Mouse (Mus musculus): Measurements from ENCODE around the gene Tapt1.

The Tapt1 gene

GRCm38 (mm10) chr5:44198471-44198870 is 28.0 kb downstream of the Tapt1 start:
- CTCF ChIA-PET: no interaction called here

- CTCF ChIA-PET: no interaction called here
Observed at GRCm38 (mm10) chr5:44197806-44198205, 28.6 kb downstream of the Tapt1 start.

GRCm38 (mm10) chr5:44196167-44196566 is 30.3 kb downstream of the Tapt1 start:
- CTCF ChIA-PET: no interaction called here

- CTCF ChIA-PET: no interaction called here
Observed at GRCm38 (mm10) chr5:44187370-44187769, 39.1 kb downstream of the Tapt1 start.

- CTCF ChIA-PET: no interaction called here
Observed at GRCm38 (mm10) chr5:44181669-44182068, 44.8 kb downstream of the Tapt1 start.

DNA sequence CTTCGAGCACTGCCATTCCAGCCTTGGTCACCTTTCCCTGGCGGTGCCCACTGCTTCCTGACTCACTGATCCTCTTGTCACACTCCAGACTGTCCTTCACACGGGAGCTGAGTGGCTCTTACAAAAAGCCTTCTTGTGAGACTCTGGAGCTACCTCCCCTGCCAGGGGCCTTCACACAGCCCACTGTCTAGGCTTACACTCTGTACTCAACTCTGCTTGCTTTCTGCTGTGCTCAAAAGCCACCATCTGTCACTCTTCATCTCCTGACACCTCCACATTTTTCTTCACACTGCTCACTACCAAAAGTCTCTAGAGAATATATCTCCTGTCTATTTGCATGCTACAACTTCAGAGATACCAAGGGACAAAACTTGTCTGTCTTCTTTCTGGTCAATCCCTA is 46.0 kb downstream of the Tapt1 start:
- CTCF ChIA-PET: no interaction called here

DNA sequence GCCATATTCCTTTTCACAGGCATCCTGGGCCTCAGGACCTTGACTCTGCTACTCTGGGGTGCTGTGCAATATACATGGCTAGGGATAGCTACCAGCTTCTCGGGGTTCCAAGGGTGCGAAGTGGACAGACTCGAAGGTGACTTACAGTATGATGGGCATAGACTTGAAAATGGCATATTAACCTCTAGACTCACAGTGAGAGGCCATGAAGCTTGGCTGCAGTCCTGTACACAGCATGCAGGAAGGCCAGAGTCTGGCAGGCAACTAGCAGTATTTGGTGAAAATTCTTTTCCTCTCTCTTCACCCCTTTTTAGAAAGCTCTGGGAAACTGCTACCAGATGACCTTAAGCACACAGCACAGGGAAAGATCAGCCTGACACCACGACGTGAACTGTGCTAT is 52.4 kb downstream of the Tapt1 start:
- CTCF ChIA-PET: interaction anchor here (0.6 kb wide), 1 partner anchor 928 kb away, joined by 3 read pairs; no protein-coding TSS in a partner anchor

DNA sequence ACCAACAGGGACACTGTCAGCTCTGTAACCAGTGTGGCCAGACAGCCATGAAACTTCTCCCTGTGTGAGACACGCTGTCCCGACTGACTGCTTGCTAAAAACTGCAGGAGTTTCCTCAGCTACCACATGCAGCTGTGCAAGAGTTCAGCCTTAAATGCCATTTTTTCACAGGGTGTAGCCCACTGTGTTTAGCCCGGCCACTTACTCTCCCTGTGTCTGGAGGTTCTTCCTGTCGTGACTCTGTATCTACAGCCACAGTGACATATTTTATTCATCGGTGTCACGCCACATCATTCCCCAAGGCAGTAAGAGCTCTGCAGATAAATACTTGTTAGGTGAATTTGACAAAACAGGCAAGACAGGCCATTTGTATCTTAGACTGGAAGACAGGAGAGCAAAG is 59.6 kb downstream of the Tapt1 start:
- CTCF ChIA-PET: no interaction called here

- CTCF ChIA-PET: interaction anchor here (0.7 kb wide), 1 partner anchor 438 kb away, joined by 3 read pairs; no protein-coding TSS in a partner anchor
Observed at GRCm38 (mm10) chr5:44165854-44166253, 60.6 kb downstream of the Tapt1 start.

- CTCF ChIA-PET: no interaction called here
Observed at GRCm38 (mm10) chr5:44164233-44164776, 62.1 kb downstream of the Tapt1 start.

DNA sequence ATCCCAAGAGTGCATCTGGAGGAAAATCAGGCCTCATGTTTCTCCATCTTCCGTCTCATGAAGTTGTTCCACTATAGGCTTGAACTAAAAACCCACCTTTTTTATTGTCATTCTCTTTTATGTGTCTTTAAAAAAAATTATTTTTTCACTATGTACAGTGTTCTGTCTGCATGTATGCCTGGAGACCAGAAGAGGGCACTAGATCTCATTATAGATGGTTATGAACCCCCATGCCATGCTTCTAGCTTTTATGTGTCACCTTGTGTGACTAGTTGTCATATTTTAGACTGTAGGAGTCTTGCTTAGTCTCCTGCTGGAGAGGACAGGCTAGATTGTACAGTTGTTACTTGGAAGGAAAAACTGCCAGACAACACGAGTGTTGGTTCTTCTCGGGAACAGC is 63.1 kb downstream of the Tapt1 start:
- CTCF ChIA-PET: no interaction called here

GRCm38 (mm10) chr5:44162786-44163185 is 63.6 kb downstream of the Tapt1 start:
- CTCF ChIA-PET: no interaction called here

- CTCF ChIA-PET: no interaction called here
Observed at GRCm38 (mm10) chr5:44159679-44160438, 66.6 kb downstream of the Tapt1 start.

DNA sequence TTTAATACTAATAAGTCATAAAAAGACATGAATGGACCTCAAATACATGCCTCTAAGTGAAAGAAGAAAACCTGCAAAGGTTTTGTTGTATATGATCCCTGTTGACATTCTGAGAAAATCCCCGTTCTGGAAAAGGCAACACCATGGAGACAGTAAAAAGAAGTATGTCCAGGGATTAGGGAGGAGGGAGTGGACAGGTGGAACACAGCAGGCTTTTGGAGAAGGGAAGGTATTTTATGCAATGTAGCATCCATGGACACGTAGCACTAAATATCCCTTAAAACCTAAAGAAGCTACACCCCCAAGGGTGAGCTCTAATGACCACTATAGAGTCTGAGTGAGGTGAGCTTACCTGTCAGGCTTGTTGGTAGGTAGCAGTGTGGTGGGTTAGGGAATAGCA is 67.2 kb downstream of the Tapt1 start:
- CTCF ChIA-PET: no interaction called here

GRCm38 (mm10) chr5:44158458-44158857 is 68.0 kb downstream of the Tapt1 start:
- CTCF ChIA-PET: no interaction called here

DNA sequence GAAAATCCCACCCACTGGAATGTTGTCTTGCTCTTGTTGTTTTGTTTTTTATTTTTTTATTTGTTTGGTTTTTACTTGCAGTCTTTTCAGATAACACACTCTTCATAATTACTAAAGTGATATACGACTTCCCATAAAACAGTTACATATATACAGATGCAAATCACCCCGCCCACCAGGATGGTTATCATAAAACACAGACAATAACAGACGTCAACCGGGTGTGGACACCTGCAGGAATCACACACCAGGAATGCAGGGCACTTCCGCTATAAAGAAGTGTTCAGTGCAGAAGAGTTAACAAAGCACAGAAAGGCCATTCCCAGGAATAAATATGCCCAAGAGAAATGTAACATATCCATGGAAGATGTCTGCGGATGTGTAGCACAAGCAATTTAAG is 68.7 kb downstream of the Tapt1 start:
- CTCF ChIA-PET: no interaction called here

DNA sequence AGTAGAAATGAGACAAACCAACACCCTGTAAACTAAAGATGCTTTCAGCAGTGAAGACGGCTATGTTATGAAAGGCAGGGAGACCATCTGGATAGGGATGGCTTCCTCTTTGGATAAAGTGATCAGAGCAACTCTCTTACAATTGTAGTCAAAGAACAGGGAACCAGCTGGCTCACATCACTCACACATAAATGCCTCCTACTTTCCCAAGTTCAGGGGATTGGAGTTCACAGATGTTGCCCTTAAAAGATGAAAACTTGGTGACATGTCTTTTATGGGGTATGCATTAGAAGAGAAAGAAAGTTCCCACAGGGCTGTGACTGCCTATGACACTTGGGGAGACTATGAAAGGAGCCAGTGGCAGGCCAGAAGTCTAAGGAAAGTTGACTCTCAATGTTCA is 73.4 kb downstream of the Tapt1 start:
- CTCF ChIA-PET: no interaction called here

- CTCF ChIA-PET: interaction anchor here (0.7 kb wide), 1 partner anchor 242 kb away, joined by 12 read pairs; no protein-coding TSS in a partner anchor
Observed at GRCm38 (mm10) chr5:44151327-44152051, 74.9 kb downstream of the Tapt1 start.

DNA sequence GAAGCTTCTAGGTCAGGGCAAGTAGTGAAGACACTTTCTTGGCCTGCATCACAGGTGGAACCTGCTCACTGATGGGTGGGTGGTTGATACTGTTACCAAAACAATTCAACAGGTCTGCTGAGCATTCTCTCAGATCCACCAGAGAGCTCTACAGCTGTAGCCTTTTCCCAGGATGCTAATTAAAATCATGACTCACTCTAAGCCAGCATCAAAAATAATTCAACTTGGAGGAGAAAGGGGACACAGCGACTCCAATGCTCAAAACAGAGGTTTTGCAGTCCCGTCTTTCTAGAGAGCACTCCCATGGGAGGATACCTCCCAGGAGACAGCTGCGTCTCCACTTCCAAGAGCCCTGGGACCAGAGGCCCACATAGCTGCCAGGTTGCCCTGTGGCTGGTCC is 78.7 kb downstream of the Tapt1 start:
- CTCF ChIA-PET: no interaction called here

- CTCF ChIA-PET: no interaction called here
Observed at GRCm38 (mm10) chr5:44146437-44147332, 79.7 kb downstream of the Tapt1 start.

DNA sequence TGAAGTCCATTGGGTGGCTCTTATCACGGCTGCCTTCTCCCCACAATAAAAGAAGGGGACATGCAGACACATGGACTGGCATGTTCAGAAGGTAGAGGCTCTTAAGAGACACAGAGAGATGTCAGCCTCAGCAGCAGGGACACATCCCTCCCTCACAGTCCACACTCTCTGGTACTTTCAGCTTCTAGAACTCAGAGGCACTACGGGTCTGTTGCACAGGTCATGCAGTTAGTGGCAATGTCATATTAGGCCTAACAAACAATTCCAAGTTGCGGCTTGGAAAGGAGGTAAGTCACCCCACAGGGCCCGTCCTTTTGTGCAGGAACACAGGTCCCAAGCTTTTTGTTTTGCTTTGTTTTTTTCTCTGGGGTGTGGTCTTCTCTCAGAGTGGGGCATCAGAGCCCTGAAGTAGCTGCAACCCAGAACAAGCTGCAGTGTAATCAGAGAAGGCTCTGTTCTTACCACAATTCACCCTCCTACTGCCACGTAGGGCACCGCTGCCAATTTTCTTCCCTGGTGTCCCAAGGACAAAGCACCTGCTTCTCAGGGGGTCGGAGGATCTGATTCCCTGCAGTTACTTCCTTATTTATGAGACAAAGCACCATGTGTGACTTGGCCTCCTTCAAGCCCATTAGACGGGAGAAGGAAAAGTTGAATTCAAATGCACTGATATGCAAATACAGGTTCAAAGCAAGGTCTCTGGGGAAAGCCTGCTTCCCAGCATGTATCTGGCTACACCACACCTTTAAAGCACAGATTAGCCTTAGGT is 82.8 kb downstream of the Tapt1 start:
- CTCF ChIA-PET: no interaction called here

All from spleen, embryonic (tissue).